Mouse (Mus musculus): ENCODE results near the gene Gm10188. TPM values are rescaled to one million over a fixed set of nuclear protein-coding genes. Genes with fewer than 3 reads are reported as not detected.

Gm10188 gene
- polyA plus RNA-seq, 1 experiment from 2014 or later, result not detected

GRCm38 (mm10) chr1:132190040-132190513, 39.5 kb downstream of the Gm10188 start:
- WGBS, result under 1% methylated on average over 50 of the region's 50 CpGs
- ATAC-seq (replicated peaks; ENCODE audit: low FRiP score, low read depth) (peak; percentile 38), DNase-seq (ENCODE audit: low spot score) (peak; percentile 50)
- Histone ChIP-seq H3K4me1 (replicated peaks; ENCODE audit: insufficient read depth, low read length) (peaks cover 7% of the 10 kb centered on the region; the same call in 1 of the 2 replicates), H3K27ac (no peak overlapping the region), H3K9ac (ENCODE audit: low read depth, low read length) (peak overlapping the region; percentile 50), H3K4me3 (replicated peaks; ENCODE audit: low read depth, low read length) (peak overlapping the region; percentile 52), H3K27me3 (ENCODE audit: insufficient read depth, low read length) (peaks cover 34% of the 10 kb centered on the region; the same call in 1 of the 2 replicates), H3K36me3 (ENCODE audit: insufficient read depth, low read length) (no peaks in the 10 kb centered on the region), H3K9me3 (replicated peaks; ENCODE audit: low read length) (no peaks in the 10 kb centered on the region), H3K4me2 (ENCODE audit: low read length) (peak overlapping the region; percentile 98)
- TF ChIP-seq CTCF (IDR thresholded peaks at IDR 0.05; ENCODE audit: low read depth), result no peak

DNA sequence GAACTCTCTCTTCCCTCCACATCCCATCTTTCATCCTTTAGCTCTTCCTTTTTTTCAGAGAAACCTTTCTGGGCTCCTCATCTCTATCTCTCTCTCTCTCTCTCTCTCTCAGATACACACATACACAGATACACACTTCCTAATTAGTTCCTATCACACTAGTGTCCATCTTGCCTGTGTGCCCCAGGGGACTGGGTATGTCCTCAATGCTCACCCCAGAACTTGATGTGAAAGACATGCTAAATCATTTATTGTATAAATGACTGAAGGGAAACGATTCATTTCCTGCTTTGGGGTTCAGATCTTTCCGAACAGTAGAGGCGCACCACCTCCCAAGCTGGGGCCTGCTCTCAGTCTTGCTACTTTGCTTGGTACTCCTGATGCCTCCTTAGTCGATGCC, 40.3 kb downstream of the Gm10188 start:
- 44% methylated on average over 4 of the region's 4 CpGs for WGBS

DNA sequence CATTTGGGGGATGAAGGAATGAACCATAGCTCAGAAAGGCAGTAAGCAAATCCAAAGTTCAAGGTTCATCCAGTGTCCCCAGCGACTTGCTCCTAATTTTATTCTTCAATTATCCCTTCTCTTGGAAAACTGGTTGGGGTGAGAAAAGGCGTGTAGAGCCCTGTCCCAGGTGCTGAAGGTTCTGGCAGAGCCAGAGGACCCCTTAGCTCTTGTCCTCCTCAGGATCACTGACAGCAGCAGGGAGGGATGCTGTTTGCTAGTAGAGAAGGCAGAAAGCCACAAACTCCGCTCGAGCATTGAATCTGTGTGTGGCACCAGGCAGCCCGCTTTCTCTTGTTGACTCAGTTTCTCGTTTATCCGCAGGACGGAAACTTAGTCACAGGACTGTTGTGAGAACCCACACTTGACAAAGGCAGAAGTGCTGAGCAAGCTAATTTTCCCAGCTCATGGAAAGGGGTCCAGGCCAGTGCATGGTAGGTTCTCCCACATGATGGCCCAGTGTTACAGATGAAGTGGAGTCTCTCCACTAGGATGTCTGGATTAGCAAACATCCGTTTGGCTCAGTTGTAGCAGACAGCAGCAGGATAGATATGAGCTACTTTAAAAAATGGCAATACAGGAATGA, 41.0 kb downstream of the Gm10188 start:
- ATAC-seq (replicated peaks; ENCODE audit: low FRiP score, low read depth) (no peak), DNase-seq (ENCODE audit: low spot score) (peak; percentile 67)
- H3K27me3 ChIP-seq (ENCODE audit: insufficient read depth, low read length), result peaks cover 34% of the 10 kb centered on the region; the same call in 1 of the 2 replicates

More for the DNA sequence above, 40.3 kb downstream of the Gm10188 start:
- Histone ChIP-seq H3K36me3 (ENCODE audit: insufficient read depth, low read length) (no peaks in the 10 kb centered on the region), H3K27me3 (ENCODE audit: insufficient read depth, low read length) (peaks cover 34% of the 10 kb centered on the region; the same call in 1 of the 2 replicates), H3K27ac (no peak overlapping the region), H3K9ac (ENCODE audit: low read depth, low read length) (no peak overlapping the region), H3K4me3 (replicated peaks; ENCODE audit: low read depth, low read length) (no peak overlapping the region), H3K4me1 (replicated peaks; ENCODE audit: insufficient read depth, low read length) (peaks cover 7% of the 10 kb centered on the region; the same call in 1 of the 2 replicates), H3K4me2 (ENCODE audit: low read length) (no peak overlapping the region), H3K9me3 (replicated peaks; ENCODE audit: low read length) (no peaks in the 10 kb centered on the region)
- ATAC-seq (replicated peaks; ENCODE audit: low FRiP score, low read depth), result no peak
- TF ChIP-seq CTCF (IDR thresholded peaks at IDR 0.05; ENCODE audit: low read depth), result no peak
- no peak for DNase-seq (ENCODE audit: low spot score)

GRCm38 (mm10) chr1:132186303-132186702, 43.3 kb downstream of the Gm10188 start:
- peaks cover 7% of the 10 kb centered on the region; the same call in 1 of the 2 replicates for H3K4me1 ChIP-seq (replicated peaks; ENCODE audit: insufficient read depth, low read length)
- H3K27me3 ChIP-seq (ENCODE audit: insufficient read depth, low read length), result peaks cover 21% of the 10 kb centered on the region; the same call in 1 of the 2 replicates
- no peak overlapping the region for H3K4me2 ChIP-seq (ENCODE audit: low read length)
- no peak for DNase-seq (ENCODE audit: low spot score)
- H3K9ac ChIP-seq (ENCODE audit: low read depth, low read length), result no peak overlapping the region
- H3K9me3 ChIP-seq (replicated peaks; ENCODE audit: low read length), result no peaks in the 10 kb centered on the region
- no peak overlapping the region for H3K4me3 ChIP-seq (replicated peaks; ENCODE audit: low read depth, low read length)
- 77% methylated on average over 4 of the region's 4 CpGs for WGBS
- H3K36me3 ChIP-seq (ENCODE audit: insufficient read depth, low read length), result no peaks in the 10 kb centered on the region
- no peak for TF ChIP-seq CTCF (IDR thresholded peaks at IDR 0.05; ENCODE audit: low read depth)
- no peak overlapping the region for H3K27ac ChIP-seq
- ATAC-seq (replicated peaks; ENCODE audit: low FRiP score, low read depth), result no peak

More for the DNA sequence above, 41.0 kb downstream of the Gm10188 start:
- Histone ChIP-seq H3K9me3 (replicated peaks; ENCODE audit: low read length) (no peaks in the 10 kb centered on the region), H3K9ac (ENCODE audit: low read depth, low read length) (no peak overlapping the region), H3K36me3 (ENCODE audit: insufficient read depth, low read length) (no peaks in the 10 kb centered on the region), H3K4me1 (replicated peaks; ENCODE audit: insufficient read depth, low read length) (peaks cover 7% of the 10 kb centered on the region; the same call in 1 of the 2 replicates), H3K4me2 (ENCODE audit: low read length) (no peak overlapping the region), H3K4me3 (replicated peaks; ENCODE audit: low read depth, low read length) (no peak overlapping the region), H3K27ac (no peak overlapping the region)
- 44% methylated on average over 9 of the region's 9 CpGs for WGBS
- no peak for TF ChIP-seq CTCF (IDR thresholded peaks at IDR 0.05; ENCODE audit: low read depth)

MicroRNA genes within 50 kb of the gene (microRNA counts, 519-probe panel; counts per million panel counts)
- 330 counts per million, percentile 68 among the panel's probes with 10 or more counts for microRNA mmu-miR-135b

Small RNAs within 50 kb of the gene (microRNA-seq; reads per million reads assigned to microRNA genes)
- 190 reads per million, percentile 58 among the genes with 10 or more reads in this experiment for gene Mir135b

Other genes starting within 250 kb of the Gm10188 start
- gene Elk4, start 222.2 kb downstream of the Gm10188 start, polyA plus RNA-seq (2015; fragmentation: Nextera tagmentation; extraction: Ambion mirVana), result 21.4 and 22.0 TPM in 2 replicates
- 25.1 and 27.3 TPM in 2 replicates for gene Mfsd4a, start 161.7 kb downstream of the Gm10188 start, polyA plus RNA-seq (2015; fragmentation: Nextera tagmentation; extraction: Ambion mirVana)
- 10.3 and 11.7 TPM in 2 replicates for gene Cdk18, start 90.1 kb downstream of the Gm10188 start, polyA plus RNA-seq (2015; fragmentation: Nextera tagmentation; extraction: Ambion mirVana)
- 0.37 and 0.80 TPM in 2 replicates for gene Lemd1, start 38.3 kb downstream of the Gm10188 start, polyA plus RNA-seq (2015; fragmentation: Nextera tagmentation; extraction: Ambion mirVana)
- gene AC124108.1, start 38.3 kb downstream of the Gm10188 start, polyA plus RNA-seq (2015; fragmentation: Nextera tagmentation; extraction: Ambion mirVana), result 0.07 and 0.13 TPM in 2 replicates
- gene Klhdc8a, start 68.9 kb upstream of the Gm10188 start, polyA plus RNA-seq (2015; fragmentation: Nextera tagmentation; extraction: Ambion mirVana), result 4.1 and 5.0 TPM in 2 replicates
- 8.7 and 9.6 TPM in 2 replicates for gene Nuak2, start 86.4 kb upstream of the Gm10188 start, polyA plus RNA-seq (2015; fragmentation: Nextera tagmentation; extraction: Ambion mirVana)
- 4.3 and 4.5 TPM in 2 replicates for gene Tmcc2, start 161.5 kb upstream of the Gm10188 start, polyA plus RNA-seq (2015; fragmentation: Nextera tagmentation; extraction: Ambion mirVana)
- gene Dstyk, start 187.8 kb upstream of the Gm10188 start, polyA plus RNA-seq (2015; fragmentation: Nextera tagmentation; extraction: Ambion mirVana), result 12.5 and 13.9 TPM in 2 replicates
- 29.7 and 30.1 TPM in 2 replicates for gene Rbbp5, start 247.6 kb upstream of the Gm10188 start, polyA plus RNA-seq (2015; fragmentation: Nextera tagmentation; extraction: Ambion mirVana)

Measured in kidney, postnatal 0 days (tissue).